Mouse (Mus musculus): ENCODE results near the gene Cul7.

DNA sequence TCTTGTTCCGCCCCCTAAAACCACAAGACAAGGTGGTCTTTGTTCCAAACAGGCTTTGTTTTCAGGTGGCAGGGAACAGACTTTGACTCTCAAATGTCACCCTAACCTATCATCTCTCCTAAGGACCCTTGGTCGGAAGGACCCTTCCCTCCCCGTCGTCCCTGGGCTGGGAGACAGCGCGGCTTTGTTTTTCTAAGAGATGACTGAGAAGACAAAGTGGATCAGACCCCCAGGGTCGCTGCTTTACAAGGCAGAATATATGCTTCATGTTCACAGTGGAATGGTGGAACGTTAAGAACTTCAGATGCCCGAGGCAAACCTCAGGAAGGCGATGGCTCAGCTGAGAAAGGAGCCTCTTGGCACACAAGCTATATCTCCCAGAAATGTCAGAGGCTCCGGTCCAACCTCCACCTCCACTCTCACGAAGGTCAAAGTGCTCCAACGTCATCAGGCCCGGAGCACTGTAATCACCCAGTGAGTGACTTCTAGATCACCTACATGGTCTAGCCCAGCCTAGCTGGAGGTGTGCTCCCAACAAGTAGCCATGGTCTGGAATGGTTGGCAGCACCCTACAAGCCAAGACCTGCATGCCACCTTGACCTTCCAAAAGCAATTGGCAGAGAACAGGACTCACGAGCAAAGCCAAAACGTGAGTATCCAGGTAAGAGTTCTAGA lies 30.3 kb upstream of the Cul7 start:
- no peak for TF ChIP-seq CTCF (conservative IDR thresholded peaks at IDR 0.05; ENCODE audit: insufficient read depth, insufficient read length, low read depth, low read length)
- TF ChIP-seq POLR2A (IDR thresholded peaks at IDR 0.05; ENCODE audit: low read depth, low read length), result no peak

Measured in kidney, adult 2 months (tissue).